Mouse (Mus musculus): ENCODE measurements at regions not wholly inside any gene's neighbourhood (a gene's known extent, or its start where the extent isn't known, plus 50 kb on each side); places are given as distances from the start of the nearest gene placed in this dataset.
"Not testable (repeated sequence)": the region's sequence is repeated elsewhere in the genome, so short reads cannot be mapped to it uniquely, and the experiment has no call there.

GRCm38 (mm10) chr17:50346451-50347192 lies 53.2 kb upstream of the Dazl start:
- TF ChIP-seq POLR2A (IDR thresholded peaks at IDR 0.05; ENCODE audit: control insufficient read depth, extremely low read depth, insufficient read depth, low read length, poor library complexity) (no peak), CTCF (IDR thresholded peaks at IDR 0.05; ENCODE audit: borderline replicate concordance, control insufficient read depth, extremely low read depth, insufficient read depth, low read length, poor library complexity) (no peak)
- WGBS: 75% methylated on average over 7 of the region's 7 CpGs

GRCm38 (mm10) chr17:50353818-50354217 lies 60.4 kb upstream of the Dazl start:
- WGBS: 80% methylated on average over 2 of the region's 2 CpGs
- H3K27ac ChIP-seq (ENCODE audit: control insufficient read depth, insufficient read depth, low read length); DNase-seq: not testable (repeated sequence)

More at GRCm38 (mm10) chr17:50346451-50347192, 53.2 kb upstream of the Dazl start:
- H3K36me3 ChIP-seq (ENCODE audit: control insufficient read depth, insufficient read depth, low read length): no peaks in the 10 kb centered on the region
- no peak for DNase-seq
- no peak overlapping the region for H3K27ac ChIP-seq (ENCODE audit: control insufficient read depth, insufficient read depth, low read length)
- H3K27me3 ChIP-seq (ENCODE audit: control insufficient read depth, insufficient read depth, low read length): no peaks in the 10 kb centered on the region
- no peak overlapping the region for H3K4me3 ChIP-seq (ENCODE audit: control insufficient read depth, insufficient read depth, low read length)
- H3K4me1 ChIP-seq (replicated peaks; ENCODE audit: control insufficient read depth, insufficient read depth, low read length): no peaks in the 10 kb centered on the region

GRCm38 (mm10) chr17:50354357-50354756 lies 60.9 kb upstream of the Dazl start:
- Histone ChIP-seq H3K27me3 (ENCODE audit: control insufficient read depth, insufficient read depth, low read length) (no peaks in the 10 kb centered on the region), H3K4me3 (ENCODE audit: control insufficient read depth, insufficient read depth, low read length) (no peak overlapping the region), H3K36me3 (ENCODE audit: control insufficient read depth, insufficient read depth, low read length) (no peaks in the 10 kb centered on the region), H3K4me1 (replicated peaks; ENCODE audit: control insufficient read depth, insufficient read depth, low read length) (no peaks in the 10 kb centered on the region), H3K27ac (ENCODE audit: control insufficient read depth, insufficient read depth, low read length) (no peak overlapping the region)
- TF ChIP-seq CTCF (IDR thresholded peaks at IDR 0.05; ENCODE audit: borderline replicate concordance, control insufficient read depth, extremely low read depth, insufficient read depth, low read length, poor library complexity) (no peak), POLR2A (IDR thresholded peaks at IDR 0.05; ENCODE audit: control insufficient read depth, extremely low read depth, insufficient read depth, low read length, poor library complexity) (no peak)
- no peak for DNase-seq
- 95% methylated on average over 6 of the region's 6 CpGs for WGBS

More at GRCm38 (mm10) chr17:50353818-50354217, 60.4 kb upstream of the Dazl start:
- H3K36me3 ChIP-seq (ENCODE audit: control insufficient read depth, insufficient read depth, low read length); H3K4me3 ChIP-seq (ENCODE audit: control insufficient read depth, insufficient read depth, low read length); H3K4me1 ChIP-seq (replicated peaks; ENCODE audit: control insufficient read depth, insufficient read depth, low read length); H3K27me3 ChIP-seq (ENCODE audit: control insufficient read depth, insufficient read depth, low read length): not testable (repeated sequence)

GRCm38 (mm10) chr17:50361657-50362233 lies 68.3 kb upstream of the Dazl start:
- WGBS: 85% methylated on average over 9 of the region's 9 CpGs
- TF ChIP-seq CTCF (IDR thresholded peaks at IDR 0.05; ENCODE audit: borderline replicate concordance, control insufficient read depth, extremely low read depth, insufficient read depth, low read length, poor library complexity): no peak
- no peak for TF ChIP-seq POLR2A (IDR thresholded peaks at IDR 0.05; ENCODE audit: control insufficient read depth, extremely low read depth, insufficient read depth, low read length, poor library complexity)
- Histone ChIP-seq H3K27me3 (ENCODE audit: control insufficient read depth, insufficient read depth, low read length) (no peaks in the 10 kb centered on the region), H3K4me1 (replicated peaks; ENCODE audit: control insufficient read depth, insufficient read depth, low read length) (no peaks in the 10 kb centered on the region), H3K36me3 (ENCODE audit: control insufficient read depth, insufficient read depth, low read length) (no peaks in the 10 kb centered on the region), H3K27ac (ENCODE audit: control insufficient read depth, insufficient read depth, low read length) (no peak overlapping the region), H3K4me3 (ENCODE audit: control insufficient read depth, insufficient read depth, low read length) (no peak overlapping the region)
- DNase-seq: no peak

- Histone ChIP-seq H3K27me3 (ENCODE audit: control insufficient read depth, insufficient read depth, low read length) (no peaks in the 10 kb centered on the region), H3K4me3 (ENCODE audit: control insufficient read depth, insufficient read depth, low read length) (no peak overlapping the region), H3K4me1 (replicated peaks; ENCODE audit: control insufficient read depth, insufficient read depth, low read length) (no peaks in the 10 kb centered on the region; the same call in 1 of the 2 replicates), H3K27ac (ENCODE audit: control insufficient read depth, insufficient read depth, low read length) (no peak overlapping the region), H3K36me3 (ENCODE audit: control insufficient read depth, insufficient read depth, low read length) (no peaks in the 10 kb centered on the region)
- DNase-seq: no peak
- WGBS: 98% methylated on average over 7 of the region's 7 CpGs
- no peak for TF ChIP-seq POLR2A (IDR thresholded peaks at IDR 0.05; ENCODE audit: control insufficient read depth, extremely low read depth, insufficient read depth, low read length, poor library complexity)
- TF ChIP-seq CTCF (IDR thresholded peaks at IDR 0.05; ENCODE audit: borderline replicate concordance, control insufficient read depth, extremely low read depth, insufficient read depth, low read length, poor library complexity): no peak
Measured at GRCm38 (mm10) chr17:50365396-50365795, 72.0 kb upstream of the Dazl start.

GRCm38 (mm10) chr17:50366181-50366580 lies 72.7 kb upstream of the Dazl start:
- H3K4me3 ChIP-seq (ENCODE audit: control insufficient read depth, insufficient read depth, low read length): no peak overlapping the region
- H3K27ac ChIP-seq (ENCODE audit: control insufficient read depth, insufficient read depth, low read length): no peak overlapping the region
- 96% methylated on average over 5 of the region's 5 CpGs for WGBS
- H3K27me3 ChIP-seq (ENCODE audit: control insufficient read depth, insufficient read depth, low read length): no peaks in the 10 kb centered on the region
- no peaks in the 10 kb centered on the region; the same call in 1 of the 2 replicates for H3K4me1 ChIP-seq (replicated peaks; ENCODE audit: control insufficient read depth, insufficient read depth, low read length)
- DNase-seq: no peak
- no peak for TF ChIP-seq POLR2A (IDR thresholded peaks at IDR 0.05; ENCODE audit: control insufficient read depth, extremely low read depth, insufficient read depth, low read length, poor library complexity)
- no peak for TF ChIP-seq CTCF (IDR thresholded peaks at IDR 0.05; ENCODE audit: borderline replicate concordance, control insufficient read depth, extremely low read depth, insufficient read depth, low read length, poor library complexity)
- H3K36me3 ChIP-seq (ENCODE audit: control insufficient read depth, insufficient read depth, low read length): no peaks in the 10 kb centered on the region
